Mouse (Mus musculus) adrenal gland, postnatal 14 days (tissue): ENCODE measurements around the gene Hist1h1b. TPM values are rescaled to one million over a fixed set of nuclear protein-coding genes. Genes with fewer than 3 reads are reported as not detected.
A peak's percentile ranks its signal among the peaks of the same experiment; 100 is the strongest.
"Not testable (repeated sequence)": the region's sequence is repeated elsewhere in the genome, so short reads cannot be mapped to it uniquely, and the experiment has no call there.

Experiments used
- DNase-seq: peaks from one replicate; pipeline ENCODE4 v3.0.0; 2021; ENCODE audit warnings: mixed read lengths
- long read RNA-seq, 2 experiments: library from polyadenylated mRNA; stranded (forward); transcript quantifications; one replicate each; pipeline ENCODE4 v2.0.0; 2021
- total RNA-seq: library from RNA; stranded (reverse); gene quantifications from 2 replicates; pipeline ENCODE4 v1.2.3, GENCODE M21; 2021

Gene Hist1h1b
- total RNA-seq = 129 and 152 TPM in 2 replicates
- long read RNA-seq, experiment 1 = 0 reads
- long read RNA-seq, experiment 2, partial matches to known transcripts = 0 of 1 reads
- long read RNA-seq, experiment 2, other reads (novel, unspliced or antisense) = 0 of 1 reads

DNA sequence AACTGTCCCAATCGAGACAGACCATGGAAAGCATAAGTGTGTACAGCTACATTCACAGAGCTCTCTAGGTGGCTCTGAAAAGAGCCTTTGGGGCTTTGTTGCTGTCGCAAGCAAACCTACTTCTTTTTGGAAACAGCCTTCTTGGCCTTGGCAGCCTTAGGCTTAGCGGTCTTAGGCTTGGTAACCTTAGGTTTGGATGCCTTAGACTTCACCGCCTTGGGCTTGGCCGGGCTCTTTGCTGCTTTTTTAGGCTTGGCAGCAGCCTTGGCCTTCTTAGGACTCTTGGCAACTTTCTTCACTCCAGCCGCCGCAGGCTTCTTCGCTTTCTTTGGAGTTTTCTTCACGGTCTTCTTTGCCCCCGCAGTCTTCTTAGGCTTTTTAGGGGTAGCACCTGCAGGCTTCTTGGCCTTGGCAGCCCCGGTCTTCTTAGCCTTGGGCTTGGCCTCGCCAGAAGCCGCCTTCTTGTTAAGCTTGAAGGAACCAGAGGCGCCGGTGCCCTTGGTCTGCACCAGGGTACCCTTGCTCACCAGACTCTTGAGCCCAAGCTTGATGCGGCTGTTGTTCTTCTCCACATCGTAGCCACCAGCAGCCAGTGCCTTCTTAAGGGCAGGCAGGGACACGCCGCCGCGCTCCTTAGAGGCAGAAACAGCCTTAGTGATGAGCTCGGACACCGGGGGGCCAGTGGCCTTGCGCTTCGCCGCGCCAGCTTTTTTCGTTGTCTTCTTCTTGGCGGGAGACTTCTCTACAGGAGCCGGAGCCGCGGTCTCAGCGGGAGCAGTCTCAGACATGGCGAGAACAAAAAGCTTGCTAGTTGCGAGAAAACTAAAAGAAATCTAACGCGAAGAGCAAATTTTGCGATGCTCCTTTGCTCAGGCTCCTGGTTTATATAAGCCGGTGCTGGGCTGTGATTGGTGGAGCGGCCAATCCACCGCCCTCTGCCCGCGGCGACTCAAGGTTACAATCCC is at the start of gene Hist1h1b:
Hist1h1b (minus strand) TSS at position 859 of the 965 bp plus-strand sequence.
- peak; percentile 84 for DNase-seq

DNA sequence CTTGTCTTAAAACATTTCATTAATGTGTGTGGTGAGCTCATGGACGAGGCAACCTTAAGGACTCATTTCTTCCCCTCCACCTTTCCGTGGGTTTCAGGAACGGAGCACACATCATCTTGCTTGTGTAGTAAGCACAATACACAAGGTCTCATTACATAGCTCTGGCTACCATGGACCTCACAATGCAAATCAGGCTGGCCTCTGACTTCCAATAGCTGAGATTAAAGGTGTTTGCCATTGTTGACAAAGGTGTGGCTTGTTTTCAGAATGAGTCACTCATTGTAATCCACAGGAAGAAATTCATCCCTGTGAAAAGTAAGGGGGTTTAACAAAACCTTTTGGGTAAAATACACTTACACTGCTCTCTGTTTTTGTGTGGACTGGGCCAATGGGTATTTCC is 48.1 kb upstream of the Hist1h1b start:
- no peak for DNase-seq

DNA sequence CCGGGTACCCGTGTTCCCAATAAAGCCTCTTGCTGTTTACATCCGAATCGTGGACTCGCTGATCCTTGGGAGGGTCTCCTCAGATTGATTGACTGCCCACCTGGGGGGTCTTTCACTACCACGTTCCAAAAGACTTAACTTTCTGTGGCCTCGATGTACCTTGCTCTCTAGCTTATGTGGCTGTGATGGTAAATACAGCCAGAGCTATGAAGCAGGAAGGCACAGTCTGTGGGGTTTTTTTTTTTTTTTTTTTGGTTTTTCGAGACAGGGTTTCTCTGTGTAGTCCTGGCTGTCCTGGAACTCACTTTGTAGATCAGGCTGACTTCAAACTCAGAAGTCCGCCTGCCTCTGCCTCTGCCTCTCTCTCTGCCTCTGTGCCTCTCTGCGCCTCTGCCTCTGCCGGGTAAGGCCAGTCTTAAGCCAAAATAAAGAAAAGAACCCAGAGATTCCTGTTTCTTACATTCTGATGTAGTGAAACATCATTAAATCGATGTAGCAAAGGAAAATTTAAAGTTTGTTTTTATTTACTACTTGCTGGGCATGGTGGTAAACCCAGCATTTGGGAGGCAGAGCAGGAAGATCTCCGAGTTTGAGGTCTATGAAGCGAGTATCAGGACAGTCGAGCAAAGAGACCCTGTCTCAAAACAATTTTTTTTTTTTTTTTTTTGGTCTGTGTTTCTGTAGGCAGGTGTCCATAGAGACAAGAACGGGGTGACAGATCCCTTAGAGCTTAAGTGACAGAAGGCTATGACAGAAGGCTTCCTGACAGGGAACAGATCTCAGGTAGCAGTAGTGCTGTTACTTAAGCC is 39.9 kb upstream of the Hist1h1b start:
- not testable (repeated sequence) for DNase-seq

DNA sequence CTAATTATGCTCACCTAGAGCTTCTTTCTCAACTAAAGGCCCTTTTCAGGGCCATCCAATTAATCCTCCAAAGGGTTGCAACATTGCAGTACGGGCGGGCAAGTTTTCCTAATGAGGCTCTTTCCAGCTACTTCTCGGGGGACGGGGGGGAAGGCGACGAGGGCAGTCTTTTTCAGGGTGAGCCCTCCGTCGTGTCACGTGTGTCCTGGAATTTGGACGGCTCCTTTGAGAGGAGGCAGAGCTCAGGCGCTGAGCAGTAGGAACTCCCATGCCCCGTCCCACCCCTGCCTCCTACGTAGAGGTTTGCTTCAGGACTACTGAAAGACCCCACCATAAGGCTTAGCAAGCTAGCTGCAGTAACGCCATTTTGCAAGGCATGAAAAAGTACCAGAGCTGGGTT is 31.7 kb upstream of the Hist1h1b start:
- peak; percentile 9 for DNase-seq

DNA sequence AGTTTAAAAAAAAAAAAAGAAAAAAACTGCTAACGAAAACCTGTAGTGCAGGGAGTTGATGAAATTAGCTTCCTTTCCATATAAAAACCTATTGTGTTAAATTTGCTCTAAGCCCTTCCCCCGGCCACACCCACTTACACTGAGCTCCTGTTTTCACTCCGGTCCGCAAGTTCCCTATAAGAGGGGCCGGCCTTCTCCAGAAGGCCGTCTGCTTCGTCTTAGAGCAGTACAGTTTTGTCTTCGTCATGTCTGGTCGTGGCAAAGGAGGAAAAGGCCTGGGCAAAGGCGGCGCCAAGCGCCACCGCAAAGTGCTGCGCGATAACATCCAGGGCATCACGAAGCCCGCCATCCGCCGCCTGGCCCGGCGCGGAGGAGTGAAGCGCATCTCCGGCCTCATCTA is 31.1 kb upstream of the Hist1h1b start, which contains the start of gene Hist1h4m:
Hist1h4m (plus strand) TSS at position 208 of the 400 bp plus-strand sequence.
- peak; percentile 53 for DNase-seq

DNA sequence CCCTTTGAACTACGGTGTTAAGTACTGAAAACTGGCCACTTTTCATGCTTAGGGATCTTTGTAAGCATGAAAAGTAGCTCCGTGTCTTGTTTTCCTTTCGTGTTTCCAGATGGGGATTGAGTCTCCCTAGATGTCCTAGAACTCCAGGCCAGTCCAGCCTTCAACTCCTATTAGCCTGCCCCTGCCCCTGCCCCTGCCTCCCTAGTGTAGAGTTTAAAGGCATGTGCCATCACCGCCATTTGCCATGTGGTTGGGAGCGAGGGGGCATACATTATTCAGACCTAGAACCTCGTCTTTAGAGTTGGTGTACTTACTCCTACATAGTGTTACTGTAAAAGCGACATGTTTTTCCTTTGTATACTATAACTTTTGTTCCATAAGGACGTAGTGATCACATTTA is 30.6 kb upstream of the Hist1h1b start:
- DNase-seq = not testable (repeated sequence)

DNA sequence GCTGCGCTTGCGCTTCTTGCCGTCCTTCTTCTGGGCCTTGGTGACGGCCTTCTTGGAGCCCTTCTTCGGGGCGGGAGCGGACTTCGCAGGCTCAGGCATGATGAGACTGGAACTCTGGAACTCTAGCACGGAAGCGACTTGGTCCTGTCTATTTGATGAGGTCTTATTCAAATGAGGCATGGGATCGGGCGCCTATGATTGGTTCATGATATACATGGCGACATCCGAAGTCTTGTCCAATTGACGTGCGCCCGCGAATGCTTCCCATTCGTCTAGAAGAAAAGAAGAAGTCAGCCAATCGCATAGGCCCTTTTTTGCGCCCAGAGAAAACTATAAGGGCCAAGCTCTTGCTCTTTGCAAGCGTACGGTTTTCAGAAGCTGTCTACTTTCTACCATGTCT is 29.6 kb upstream of the Hist1h1b start, which contains the start of the genes Hist1h2bq and Hist1h2ao:
Hist1h2bq (minus strand) TSS at position 125 of the 400 bp plus-strand sequence.
Hist1h2ao (plus strand) TSS at position 393 of the 400 bp plus-strand sequence.
- DNase-seq = not testable (repeated sequence)

DNA sequence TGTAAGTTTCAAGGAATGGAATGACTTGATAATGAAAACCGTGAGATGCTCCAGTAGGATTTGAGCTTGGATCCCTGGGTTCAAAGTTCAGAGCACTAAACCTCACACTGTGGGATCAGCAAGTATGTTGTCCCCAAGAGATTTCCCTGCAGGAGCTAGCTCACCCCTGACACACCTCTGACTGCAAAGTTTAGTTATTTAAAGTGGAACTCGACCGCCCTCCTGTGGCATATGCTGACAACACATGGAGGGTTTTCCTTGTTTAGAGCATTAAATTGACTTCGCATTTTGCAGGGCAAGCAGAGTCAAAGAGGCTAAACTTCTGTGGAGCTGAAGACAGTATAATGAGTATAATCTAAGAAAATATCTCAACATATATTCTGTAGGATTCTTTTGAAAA is 22.6 kb upstream of the Hist1h1b start:
- DNase-seq = not testable (repeated sequence)

DNA sequence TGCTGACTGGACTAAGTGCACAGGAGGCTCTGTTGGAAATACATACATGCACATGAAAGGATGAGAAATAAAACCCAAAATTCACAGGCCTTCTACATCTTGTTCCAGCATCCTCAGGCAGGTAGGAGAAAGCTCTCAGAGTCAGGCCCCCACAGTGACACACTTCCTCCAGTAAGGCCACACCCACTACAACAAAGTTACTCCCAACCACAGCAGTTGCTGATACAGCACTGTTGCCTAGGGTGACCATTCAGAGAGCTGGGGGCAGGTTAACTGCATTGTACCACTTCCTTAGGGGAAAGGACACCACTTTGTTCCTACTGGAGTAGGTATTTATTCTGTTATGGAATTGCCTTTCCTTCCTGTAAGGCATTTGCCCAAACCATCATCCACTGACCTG is 16.7 kb upstream of the Hist1h1b start:
- not testable (repeated sequence) for DNase-seq

DNA sequence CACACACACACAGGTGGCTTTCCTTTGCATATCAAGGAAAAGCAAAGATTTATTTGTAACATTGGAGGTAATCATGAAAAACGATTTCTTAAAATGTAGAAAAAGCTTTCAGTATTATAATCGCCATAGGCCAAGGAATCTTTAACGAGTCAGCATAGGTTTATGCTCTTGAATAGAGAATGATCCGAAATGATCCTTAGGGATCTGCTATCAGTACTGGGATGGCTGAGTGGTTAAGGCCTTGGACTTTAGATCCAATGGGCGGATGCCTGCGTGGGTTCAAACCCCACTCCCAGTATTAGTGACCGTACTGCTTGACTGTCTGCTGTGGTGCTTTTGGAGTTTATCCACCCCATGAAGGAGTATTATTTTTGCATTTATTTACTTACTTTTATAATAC is 15.2 kb upstream of the Hist1h1b start:
- no peak for DNase-seq

DNA sequence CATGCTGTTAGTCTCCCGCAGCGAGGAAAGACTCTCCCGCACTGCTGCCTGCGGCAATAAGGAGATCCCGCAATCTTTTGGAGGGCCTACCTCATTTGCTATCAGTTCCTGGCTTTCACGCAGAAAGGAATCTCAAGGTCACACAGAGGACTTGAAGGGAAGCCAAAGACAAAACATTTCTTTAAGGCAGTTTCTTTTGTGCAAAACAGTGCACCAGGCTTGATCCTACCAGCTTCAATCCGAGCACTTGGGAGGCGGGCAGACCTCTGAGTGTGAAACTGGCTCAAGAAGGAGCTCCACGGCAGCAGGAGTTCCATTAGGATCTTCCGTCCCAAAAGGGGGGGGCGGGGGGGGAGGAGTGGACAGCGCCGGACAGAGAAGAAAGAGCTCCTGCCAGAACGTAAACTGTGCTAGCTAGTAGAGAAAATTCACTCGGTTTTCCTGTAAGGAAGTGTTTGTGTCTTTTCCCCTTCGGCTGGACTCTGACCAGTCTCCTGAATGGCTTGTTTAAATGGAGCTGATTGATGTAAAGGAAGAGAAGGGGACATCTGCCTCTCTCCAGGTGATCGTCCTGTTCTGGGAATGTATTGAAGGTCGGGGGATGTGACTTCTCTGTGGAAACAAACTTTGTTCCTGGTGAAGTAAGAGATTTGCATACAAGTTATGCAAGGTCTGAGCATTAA is 10.3 kb upstream of the Hist1h1b start:
- peak; percentile 12 for DNase-seq

DNA sequence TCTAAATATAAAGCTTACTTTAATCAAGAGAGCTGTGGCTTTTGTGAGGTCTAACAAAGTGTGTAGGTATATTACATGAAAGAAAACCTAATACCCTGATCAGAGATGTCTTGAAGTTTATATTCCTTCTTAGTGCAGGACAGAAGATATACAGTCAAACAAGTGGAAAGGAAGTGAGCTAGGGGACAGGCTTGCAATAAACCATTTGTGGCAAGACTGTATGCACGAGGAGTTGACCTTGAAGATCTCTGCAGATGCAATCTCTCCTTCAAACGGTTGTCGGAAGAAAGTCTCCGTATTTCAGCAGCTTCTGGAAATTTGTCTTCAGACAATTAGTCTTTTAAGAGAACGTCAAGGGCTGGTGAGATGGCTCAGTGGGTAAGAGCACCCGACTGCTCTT is 9.5 kb upstream of the Hist1h1b start:
- no peak for DNase-seq

DNA sequence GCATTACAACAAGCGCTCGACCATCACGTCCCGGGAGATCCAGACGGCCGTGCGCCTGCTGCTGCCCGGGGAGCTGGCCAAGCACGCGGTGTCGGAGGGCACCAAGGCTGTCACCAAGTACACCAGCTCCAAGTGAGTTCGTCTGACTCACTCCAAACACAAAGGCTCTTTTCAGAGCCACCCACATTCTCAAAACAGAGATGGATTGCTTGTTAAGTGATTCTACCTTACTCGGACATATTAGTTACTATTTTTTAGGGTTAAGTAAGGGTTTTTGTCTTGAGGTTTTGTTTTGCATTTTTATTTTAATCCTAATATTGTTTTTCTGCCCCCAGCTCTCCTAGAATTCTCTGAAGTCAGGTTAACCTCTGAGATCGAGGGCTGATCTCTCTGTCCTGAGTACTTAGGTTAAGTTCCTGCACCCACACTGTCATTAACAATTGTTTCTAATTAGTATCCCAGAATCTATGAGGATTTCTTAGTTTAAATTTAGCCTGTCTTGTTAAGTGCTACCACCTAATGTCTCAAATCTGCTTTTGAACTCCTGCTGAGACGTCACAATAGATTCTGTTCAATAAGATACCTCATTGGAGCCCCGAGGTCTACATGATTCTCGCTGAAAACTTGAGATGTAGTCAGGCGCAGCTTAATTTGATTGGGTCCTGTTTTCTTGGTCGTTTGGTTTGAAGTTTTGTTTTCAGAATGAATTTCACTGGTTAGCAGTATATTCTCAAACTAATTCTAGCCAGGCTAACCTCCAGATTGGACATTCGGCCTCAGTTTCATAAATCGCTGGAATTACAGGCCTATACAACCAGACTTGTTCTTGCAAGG is 7.6 kb upstream of the Hist1h1b start:
- DNase-seq = no peak

DNA sequence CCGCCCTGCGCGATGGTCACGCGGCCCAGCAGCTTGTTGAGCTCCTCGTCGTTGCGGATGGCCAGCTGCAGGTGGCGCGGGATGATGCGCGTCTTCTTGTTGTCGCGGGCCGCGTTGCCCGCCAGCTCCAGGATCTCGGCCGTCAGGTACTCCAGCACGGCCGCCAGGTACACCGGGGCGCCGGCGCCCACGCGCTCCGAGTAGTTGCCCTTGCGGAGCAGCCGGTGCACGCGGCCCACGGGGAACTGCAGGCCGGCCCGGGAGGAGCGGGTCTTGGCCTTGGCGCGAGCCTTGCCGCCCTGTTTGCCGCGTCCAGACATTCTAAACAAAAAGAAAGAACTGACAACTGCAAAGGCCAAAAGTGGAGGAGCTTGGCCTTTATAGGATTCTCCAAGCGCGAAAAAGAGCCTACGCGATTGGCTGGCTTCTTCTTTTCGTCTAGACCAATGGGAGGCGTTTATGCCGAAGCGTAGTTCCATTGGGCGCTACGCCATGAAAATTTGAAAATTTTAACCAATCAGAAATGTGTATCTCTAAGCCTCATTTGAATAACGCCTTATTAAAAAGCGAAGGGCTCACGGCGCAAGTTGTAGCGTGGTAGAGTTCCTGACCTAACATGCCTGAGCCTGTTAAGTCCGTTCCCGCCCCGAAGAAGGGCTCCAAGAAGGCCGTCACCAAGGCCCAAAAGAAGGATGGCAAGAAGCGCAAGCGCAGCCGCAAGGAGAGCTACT is 6.6 kb upstream of the Hist1h1b start, which contains the start of the genes Hist1h2an and Hist1h2bp:
Hist1h2an (minus strand) TSS at position 320 of the 731 bp plus-strand sequence.
Hist1h2bp (plus strand) TSS at position 563 of the 731 bp plus-strand sequence.
- peak; percentile 90 for DNase-seq

DNA sequence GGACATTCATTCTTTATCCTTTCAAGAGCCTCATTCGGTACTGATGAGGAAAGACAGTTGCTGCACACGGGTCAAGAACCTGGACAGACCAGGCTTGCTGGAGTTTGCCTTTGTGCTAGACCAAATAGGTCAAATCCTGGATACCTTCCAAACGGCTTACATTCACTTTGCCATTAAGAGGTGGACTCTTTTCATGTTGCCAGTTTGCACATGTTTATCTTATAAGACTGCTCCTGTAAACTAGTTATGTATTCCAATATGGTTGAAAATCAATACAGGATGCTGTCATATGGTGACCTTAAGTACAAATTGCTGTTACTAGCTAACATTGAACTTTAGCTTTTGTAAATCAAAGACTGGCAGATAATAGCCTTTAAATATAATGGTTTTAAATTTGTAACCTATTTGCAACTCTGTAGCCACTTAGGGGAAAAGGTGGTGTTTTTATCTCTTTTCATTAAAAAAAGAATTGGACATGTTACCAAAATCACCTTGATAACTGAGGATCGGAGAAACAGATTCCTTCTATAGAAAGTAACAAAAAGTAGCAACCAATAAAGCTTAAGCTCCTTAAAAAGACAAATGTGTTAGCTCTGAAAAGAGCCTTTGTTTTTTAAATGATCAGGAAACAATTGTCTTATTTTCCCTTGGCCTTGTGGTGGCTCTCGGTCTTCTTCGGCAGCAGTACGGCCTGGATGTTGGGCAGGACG is 5.9 kb upstream of the Hist1h1b start:
- no peak for DNase-seq

DNA sequence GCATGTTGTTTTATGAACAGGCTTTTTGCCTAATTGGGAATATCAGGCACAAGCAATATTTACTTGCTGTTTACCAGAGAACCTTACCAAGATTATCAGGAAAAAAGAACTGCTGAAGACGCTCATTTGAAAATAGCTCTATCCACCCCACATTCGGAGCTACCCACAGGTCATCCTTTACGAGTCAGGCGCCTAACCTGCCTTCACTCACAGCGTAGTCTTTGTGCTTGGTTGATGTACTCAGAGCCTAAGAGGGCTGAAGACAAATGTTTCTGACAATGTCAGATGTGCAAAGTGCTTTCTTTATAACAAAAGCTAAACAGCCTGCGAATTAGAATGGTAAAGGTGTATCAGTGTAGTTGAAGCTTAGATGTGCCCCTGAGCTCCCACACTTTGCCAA is 3.9 kb upstream of the Hist1h1b start:
- no peak for DNase-seq

DNA sequence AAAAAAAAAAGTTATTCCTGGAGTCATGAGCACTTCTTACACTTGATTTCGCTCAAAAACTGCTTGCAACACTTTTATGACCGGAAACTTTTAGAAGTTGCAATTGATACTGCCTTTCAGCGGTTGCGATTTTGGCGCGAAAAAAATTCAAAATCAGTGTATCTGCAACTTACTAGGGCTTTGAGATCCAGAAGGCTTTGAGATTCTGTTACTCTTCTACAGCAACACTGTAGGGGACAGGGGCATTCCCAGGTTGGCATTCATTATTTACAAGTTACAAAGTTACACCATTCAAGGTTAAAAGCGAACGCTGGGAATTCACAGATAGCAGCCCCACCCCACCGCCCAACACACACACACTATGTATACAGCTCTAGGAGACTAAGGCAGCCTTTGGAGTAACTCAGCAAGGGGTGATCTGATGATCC is 3.3 kb upstream of the Hist1h1b start:
- DNase-seq = peak; percentile 48

DNA sequence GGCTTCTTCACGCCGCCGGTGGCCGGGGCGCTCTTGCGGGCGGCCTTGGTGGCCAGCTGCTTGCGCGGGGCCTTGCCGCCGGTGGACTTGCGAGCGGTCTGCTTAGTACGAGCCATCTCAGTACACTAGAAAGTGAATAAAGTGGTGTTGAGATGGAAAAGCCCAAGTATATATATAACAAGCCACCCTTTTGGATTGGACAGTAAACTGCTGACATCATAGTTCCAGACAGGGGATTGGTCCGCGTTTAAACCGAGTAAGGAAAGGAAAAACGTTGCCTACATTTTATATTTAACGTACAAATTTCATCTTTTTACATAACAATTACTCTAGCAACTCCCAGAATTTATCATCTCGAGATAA is 2.8 kb upstream of the Hist1h1b start, which contains the start of gene Hist1h3i:
Hist1h3i (minus strand) TSS at position 116 of the 363 bp plus-strand sequence.
- peak; percentile 66 for DNase-seq
